Mouse (Mus musculus) liver, adult 2 months (tissue): ENCODE data around the gene Thbd. TPM values are rescaled to one million over a fixed set of nuclear protein-coding genes. Genes with fewer than 3 reads are reported as not detected.

Source experiments
- DNase-seq: peaks from one replicate; pipeline ENCODE4 v3.0.0-alpha.2; 2011; ENCODE audit warnings: low read depth, low spot score; ENCODE audit errors: extremely low read depth
- H3K27ac ChIP-seq: fragments of 200-500 bp; replicated peaks from 2 replicates; pipeline ENCODE4 v1.5.1; 2012; ENCODE audit warnings: low read depth, mild to moderate bottlenecking, control low read depth, inconsistent platforms, low read length; ENCODE audit not compliant: insufficient read depth
- H3K27me3 ChIP-seq: fragments of 200-500 bp; 2 replicates; pipeline ENCODE4 v1.6.1; 2012; ENCODE audit warnings: mild to moderate bottlenecking, moderate library complexity, low read length, inconsistent platforms; ENCODE audit not compliant: control insufficient read depth, insufficient read depth
- H3K36me3 ChIP-seq: fragments of 200-500 bp; 2 replicates; pipeline ENCODE4 v1.6.1; 2012; ENCODE audit warnings: low read length, inconsistent platforms; ENCODE audit not compliant: control insufficient read depth, insufficient read depth
- H3K4me1 ChIP-seq: fragments of 200-500 bp; 2 replicates; pipeline ENCODE4 v1.6.1; 2011; ENCODE audit warnings: low read length; ENCODE audit not compliant: control insufficient read depth, insufficient read depth
- H3K4me3 ChIP-seq: fragments of 200-500 bp; 2 replicates; pipeline ENCODE4 v1.5.1; 2011; ENCODE audit warnings: low read depth, mild to moderate bottlenecking, control low read depth, low read length, moderate library complexity; ENCODE audit not compliant: insufficient read depth
- H3K79me2 ChIP-seq: fragments of 200-500 bp; 2 replicates; pipeline ENCODE4 v1.6.1; 2012; ENCODE audit warnings: inconsistent platforms, mild to moderate bottlenecking, low read length, moderate library complexity; ENCODE audit not compliant: control insufficient read depth, insufficient read depth
- H3K9ac ChIP-seq: fragments of 200-500 bp; 2 replicates; pipeline ENCODE4 v1.6.1; 2012; ENCODE audit warnings: low read depth, mild to moderate bottlenecking, control low read depth, inconsistent platforms, low read length
- CTCF ChIP-seq: fragments of 200-500 bp; IDR thresholded peaks from 2 replicates; pipeline ENCODE4 v1.5.1; 2011; ENCODE audit warnings: low read depth, low read length, control low read depth
- POLR2A ChIP-seq: fragments of 200-500 bp; IDR thresholded peaks from 2 replicates; pipeline ENCODE4 v1.6.1; 2011; ENCODE audit warnings: low read length, control low read depth; ENCODE audit not compliant: insufficient read depth; ENCODE audit errors: extremely low read depth
- whole genome bisulfite sequencing: fragments of 180-500 bp; shearing (Covaris S2); methylation state at CpG from one replicate; pipeline ENCODE4 v1.1.7; 2018; 5-methylcytosine and 5-hydroxymethylcytosine counted together
- polyA plus RNA-seq: library from polyadenylated mRNA; depleted of rRNA; stranded (reverse); fragments of >200 nt; gene quantifications from 2 replicates; pipeline ENCODE4 v1.2.3, GENCODE M21; 2012
- total RNA-seq: library from RNA; depleted of rRNA; stranded (reverse); fragments of >200 nt; gene quantifications from 2 replicates; pipeline ENCODE4 v1.2.3, GENCODE M21; 2014

Gene Thbd
- total and polyA plus RNA-seq, 2 experiments: 2.0 to 2.3 TPM

DNA sequence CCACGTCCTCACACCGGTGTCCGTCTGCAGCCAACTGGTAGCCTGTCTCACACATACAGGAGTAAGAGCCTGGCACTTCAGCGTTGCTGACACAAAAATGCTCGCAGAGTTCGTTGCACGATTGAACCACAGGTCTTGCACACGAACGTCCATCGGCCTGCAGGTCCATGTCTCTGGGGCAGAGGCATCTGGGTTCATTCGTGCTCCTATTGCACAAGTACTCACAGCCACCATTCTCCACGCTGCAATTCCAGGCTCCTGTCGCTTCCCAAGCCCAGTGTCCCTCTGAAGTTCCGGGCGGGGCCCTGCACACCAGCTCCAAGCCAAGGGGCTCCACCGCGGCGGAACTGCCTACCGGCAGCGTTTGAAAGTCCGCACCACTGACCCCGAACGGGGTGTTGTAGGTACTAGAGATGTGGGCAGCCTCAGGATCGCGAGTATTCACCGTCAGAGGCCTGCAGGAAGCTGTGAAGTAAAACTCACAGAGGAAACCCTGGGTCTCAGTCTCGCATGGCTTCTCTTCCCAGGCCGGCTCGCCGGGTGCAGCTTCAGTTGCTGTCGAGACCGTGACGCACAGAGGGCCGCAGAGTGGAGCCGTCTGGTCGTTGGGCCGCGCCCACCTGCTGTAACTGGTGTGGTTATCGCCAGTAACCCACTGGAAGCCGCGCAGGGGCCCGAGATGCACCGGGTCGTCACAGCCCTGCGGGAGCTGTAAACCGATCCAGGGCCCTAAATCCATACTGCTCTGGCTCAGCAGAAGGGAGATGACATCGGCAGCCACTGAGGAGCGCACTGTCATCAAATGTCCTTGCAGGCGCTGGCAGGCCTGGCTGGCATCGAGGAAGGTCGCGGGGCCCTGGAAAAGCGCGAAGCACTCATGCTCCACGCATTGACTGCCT lies 768 bp downstream of the Thbd start:
- no peak for TF ChIP-seq CTCF
- no peak for TF ChIP-seq POLR2A
- DNase-seq: no peak
- Histone ChIP-seq H3K27ac (peak overlapping the region; percentile 50), H3K36me3 (no peaks in the 10 kb centered on the region), H3K4me3 (peak overlapping the region; percentile 77), H3K79me2 (no peaks in the 10 kb centered on the region), H3K27me3 (no peaks in the 10 kb centered on the region), H3K4me1 (no peaks in the 10 kb centered on the region), H3K9ac (peak overlapping the region; percentile 67)
- WGBS: 5% methylated on average over 55 of the region's 55 CpGs

DNA sequence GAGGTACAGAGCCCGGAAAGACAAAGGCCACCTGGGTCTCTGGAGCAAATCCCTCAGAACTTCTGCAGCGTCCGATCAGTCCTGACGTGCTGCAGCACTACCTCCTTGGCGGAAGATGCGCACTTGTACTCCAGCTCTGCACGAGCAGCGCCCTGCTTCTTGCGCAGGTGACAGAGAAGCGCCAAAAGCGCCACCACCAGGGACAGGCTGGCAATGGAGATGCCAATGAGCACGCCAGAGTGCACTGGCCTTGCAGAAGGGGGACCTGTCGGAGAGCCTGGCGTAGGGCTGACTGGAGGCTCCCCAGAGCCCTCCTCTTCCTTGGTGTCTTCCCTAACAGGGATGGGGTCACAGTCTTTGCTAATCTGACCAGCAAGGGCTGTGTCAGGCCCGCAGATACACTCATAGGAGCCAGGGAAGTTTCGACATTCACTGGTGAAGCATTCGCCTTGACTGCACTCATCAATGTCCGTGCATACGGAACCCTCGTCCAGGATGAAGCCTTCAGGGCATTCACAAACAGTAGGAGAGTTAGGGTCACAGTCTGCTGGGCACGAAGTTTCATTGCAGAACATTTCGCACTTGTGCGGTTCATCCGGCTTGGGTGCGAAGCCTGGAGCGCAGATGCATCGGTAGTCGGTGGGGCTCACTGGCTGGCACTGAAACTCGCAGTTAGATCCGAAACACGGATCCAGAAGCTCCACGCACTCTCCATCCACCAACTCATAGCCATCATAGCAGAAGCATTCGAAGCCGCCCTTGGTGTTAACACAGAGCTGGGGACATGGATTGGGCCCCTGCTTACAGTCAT lies 1.6 kb downstream of the Thbd start:
- WGBS: 18% methylated on average over 34 of the region's 34 CpGs
- TF ChIP-seq POLR2A (no peak), CTCF (0 out of 2 replicates have a peak, but pooled peaks have one; percentile 21)
- H3K9ac ChIP-seq: peak overlapping the region; percentile 67
- no peak overlapping the region for H3K27ac ChIP-seq
- H3K4me1 ChIP-seq: no peaks in the 10 kb centered on the region
- H3K27me3 ChIP-seq: no peaks in the 10 kb centered on the region
- H3K4me3 ChIP-seq: peak overlapping the region; percentile 77
- no peak for DNase-seq
- H3K36me3 ChIP-seq: no peaks in the 10 kb centered on the region
- no peaks in the 10 kb centered on the region for H3K79me2 ChIP-seq

DNA sequence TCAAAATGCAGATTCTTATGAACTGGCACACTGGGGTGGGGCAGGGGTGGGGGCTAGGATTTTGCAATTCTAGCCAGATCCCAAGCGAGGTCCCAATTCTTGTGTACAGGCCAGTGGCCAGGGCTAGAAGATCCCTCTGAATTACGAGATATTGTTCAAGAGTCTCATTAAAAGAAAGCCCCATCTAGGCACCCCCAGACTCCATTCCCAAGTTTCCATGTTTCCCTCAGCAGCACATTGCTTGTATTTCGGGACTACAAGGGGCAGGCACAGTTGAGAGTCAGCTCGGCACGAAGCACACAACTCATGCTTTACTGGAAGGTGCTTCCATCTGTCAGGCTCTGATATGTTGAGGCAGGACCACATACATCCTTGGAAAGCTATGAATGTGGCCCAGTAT lies 3.1 kb downstream of the Thbd start:
- H3K27me3 ChIP-seq: no peaks in the 10 kb centered on the region
- no peak overlapping the region for H3K9ac ChIP-seq
- WGBS: 80% methylated on average over 5 of the region's 5 CpGs
- H3K4me3 ChIP-seq: no peak overlapping the region; the same call in 1 of the 2 replicates
- no peak overlapping the region for H3K27ac ChIP-seq
- TF ChIP-seq CTCF: no peak
- TF ChIP-seq POLR2A: no peak
- DNase-seq: no peak
- no peaks in the 10 kb centered on the region for H3K4me1 ChIP-seq
- H3K36me3 ChIP-seq: no peaks in the 10 kb centered on the region
- no peaks in the 10 kb centered on the region for H3K79me2 ChIP-seq

DNA sequence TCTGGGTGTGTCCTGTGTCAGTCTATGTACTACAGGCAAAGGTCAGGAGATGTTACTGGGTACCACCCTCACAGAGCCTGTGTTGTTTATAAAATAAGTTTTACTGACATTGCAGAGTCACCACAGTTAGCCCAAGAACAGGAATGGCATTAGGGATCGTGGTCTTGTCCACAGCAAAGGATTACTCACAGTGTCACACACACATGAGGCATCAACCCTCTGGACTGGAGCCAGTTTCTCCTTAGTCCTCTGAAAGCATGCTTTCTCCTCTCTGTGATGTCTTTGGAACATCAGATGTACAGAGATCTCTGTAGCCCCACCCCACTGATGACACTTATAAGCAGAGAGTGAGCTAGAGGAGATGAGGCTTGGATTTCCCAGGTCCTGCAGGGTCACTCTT lies 5.8 kb downstream of the Thbd start:
- Histone ChIP-seq H3K27ac (no peak overlapping the region), H3K9ac (no peak overlapping the region), H3K4me3 (no peak overlapping the region), H3K4me1 (no peaks in the 10 kb centered on the region), H3K79me2 (no peaks in the 10 kb centered on the region), H3K36me3 (no peaks in the 10 kb centered on the region), H3K27me3 (no peaks in the 10 kb centered on the region)
- no peak for TF ChIP-seq CTCF
- no peak for TF ChIP-seq POLR2A
- WGBS: 83% methylated on average over 1 of the region's 1 CpGs
- DNase-seq: no peak

DNA sequence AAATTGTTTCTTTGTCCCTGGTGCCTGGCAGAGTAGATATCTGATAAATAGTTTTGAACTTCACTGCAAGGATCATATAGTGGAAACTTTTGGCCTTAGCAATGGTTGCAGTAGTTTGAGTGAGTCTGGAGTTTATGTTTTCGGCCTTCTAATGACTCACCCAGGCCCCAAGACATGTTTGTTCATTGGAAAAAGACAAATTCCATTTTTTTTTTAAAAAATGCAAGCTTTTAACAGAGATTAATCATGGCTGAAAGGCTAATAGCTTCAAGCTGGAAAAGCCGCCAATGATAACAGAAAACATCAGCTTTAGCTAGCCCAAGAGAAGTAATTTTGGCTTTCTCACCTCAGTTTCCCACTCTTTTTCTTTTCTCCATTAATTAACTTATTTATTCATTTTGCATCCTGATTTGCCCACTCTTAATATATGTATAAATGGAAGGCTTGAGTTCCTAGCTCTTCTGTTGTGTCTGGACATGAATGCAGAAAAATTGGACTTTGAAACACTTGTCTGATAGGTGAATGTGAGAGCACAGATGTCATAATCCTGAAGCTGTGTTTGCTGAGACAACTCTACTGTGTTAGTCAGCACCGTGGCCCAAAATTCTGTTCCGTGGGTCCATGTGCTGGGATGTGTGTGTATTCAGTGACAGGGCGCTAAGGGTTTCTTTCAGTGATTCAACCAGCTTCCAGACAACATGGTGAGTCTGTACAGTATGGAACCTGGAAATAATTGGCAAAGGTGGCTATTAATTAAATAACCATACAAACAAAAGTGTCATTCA lies 8.9 kb downstream of the Thbd start:
- Histone ChIP-seq H3K27me3 (peaks cover 9% of the 10 kb centered on the region), H3K4me1 (no peaks in the 10 kb centered on the region; the same call in 1 of the 2 replicates), H3K79me2 (no peaks in the 10 kb centered on the region), H3K36me3 (no peaks in the 10 kb centered on the region), H3K4me3 (no peak overlapping the region), H3K27ac (no peak overlapping the region), H3K9ac (no peak overlapping the region)
- peak; percentile 49 for DNase-seq
- WGBS: 62% methylated on average over 5 of the region's 5 CpGs
- TF ChIP-seq POLR2A (no peak), CTCF (no peak)
